Mouse (Mus musculus) neural tube, embryonic 13.5 days (tissue): ENCODE results near the gene Ltbp2. TPM values are rescaled to one million over a fixed set of nuclear protein-coding genes. Genes with fewer than 3 reads are reported as not detected.

ENCODE experiments used
- ATAC-seq: fragments of 200-750 bp; cut with Nextera tagmentation; 2 replicates; pipeline ENCODE4 v1.8.0; 2017; ENCODE audit warnings: low read depth, mild to moderate bottlenecking, moderate TSS enrichment, moderate library complexity
- H3K27ac ChIP-seq: fragments of 300-500 bp; sonication (generic); replicated peaks from 2 replicates; pipeline ENCODE4 v1.5.1; 2015; ENCODE audit warnings: moderate library complexity, mild to moderate bottlenecking, inconsistent platforms
- H3K27me3 ChIP-seq: fragments of 300-500 bp; sonication (generic); 2 replicates; pipeline ENCODE4 v1.6.1; 2015; ENCODE audit warnings: mild to moderate bottlenecking, inconsistent platforms
- H3K36me3 ChIP-seq: fragments of 300-500 bp; sonication (generic); 2 replicates; pipeline ENCODE4 v1.6.1; 2015; ENCODE audit warnings: mild to moderate bottlenecking, inconsistent platforms
- H3K4me1 ChIP-seq: fragments of 300-500 bp; sonication (generic); replicated peaks from 2 replicates; pipeline ENCODE4 v1.6.1; 2015; ENCODE audit warnings: inconsistent platforms
- H3K4me2 ChIP-seq: fragments of 300-500 bp; sonication (generic); 2 replicates; pipeline ENCODE4 v1.6.1; 2015; ENCODE audit warnings: inconsistent platforms, mild to moderate bottlenecking, moderate library complexity
- H3K4me3 ChIP-seq: fragments of 300-500 bp; sonication (generic); 2 replicates; pipeline ENCODE4 v1.5.1; 2015; ENCODE audit warnings: mild to moderate bottlenecking, inconsistent platforms
- H3K9ac ChIP-seq: fragments of 300-500 bp; sonication (generic); 2 replicates; pipeline ENCODE4 v1.6.1; 2015; ENCODE audit warnings: moderate library complexity, mild to moderate bottlenecking, inconsistent platforms
- H3K9me3 ChIP-seq: fragments of 300-500 bp; sonication (generic); 2 replicates; pipeline ENCODE4 v1.6.1; 2016; ENCODE audit warnings: inconsistent platforms
- WGBS: fragments of 180-500 bp; shearing (Covaris S2); methylation state at CpG from one replicate; pipeline ENCODE4 v1.1.7; 2015; 5-methylcytosine and 5-hydroxymethylcytosine counted together
- polyA plus RNA-seq: library from polyadenylated mRNA; unstranded; fragments of >200 nt; fragmentation: Nextera tagmentation; extraction: Ambion mirVana; gene quantifications from 2 replicates; pipeline ENCODE4 v1.2.1, GENCODE M21; 2015

Ltbp2 gene
- polyA plus RNA-seq, 1 experiment from 2014 or later: 0.08 TPM

DNA sequence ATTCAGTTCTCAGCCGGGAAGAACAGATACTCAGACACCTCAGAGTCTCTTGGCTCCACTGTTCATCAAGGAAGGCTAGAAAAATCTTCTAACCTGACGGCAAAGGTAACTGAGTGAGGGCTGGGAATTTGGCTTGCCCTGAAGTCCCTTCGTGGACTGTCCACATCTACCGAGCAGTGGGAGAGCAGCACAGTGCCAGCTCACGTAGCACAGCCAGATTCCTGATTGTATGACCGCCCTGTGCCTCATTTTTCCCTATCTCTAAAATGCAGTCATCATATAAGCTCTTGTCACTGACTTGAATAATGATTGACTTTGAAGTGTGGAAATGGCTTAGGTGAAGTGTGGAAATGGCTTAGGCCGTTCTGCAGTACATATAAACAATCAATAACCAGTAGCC is 28.1 kb upstream of the Ltbp2 start:
- Histone ChIP-seq H3K4me2 (no peak overlapping the region), H3K36me3 (no peaks in the 10 kb centered on the region), H3K4me3 (no peak overlapping the region), H3K9me3 (no peaks in the 10 kb centered on the region), H3K9ac (no peak overlapping the region), H3K4me1 (peaks cover 8% of the 10 kb centered on the region; the same call in 1 of the 2 replicates), H3K27ac (no peak overlapping the region), H3K27me3 (no peaks in the 10 kb centered on the region)
- WGBS: 81% methylated on average over 7 of the region's 7 CpGs
- ATAC-seq: no peak

DNA sequence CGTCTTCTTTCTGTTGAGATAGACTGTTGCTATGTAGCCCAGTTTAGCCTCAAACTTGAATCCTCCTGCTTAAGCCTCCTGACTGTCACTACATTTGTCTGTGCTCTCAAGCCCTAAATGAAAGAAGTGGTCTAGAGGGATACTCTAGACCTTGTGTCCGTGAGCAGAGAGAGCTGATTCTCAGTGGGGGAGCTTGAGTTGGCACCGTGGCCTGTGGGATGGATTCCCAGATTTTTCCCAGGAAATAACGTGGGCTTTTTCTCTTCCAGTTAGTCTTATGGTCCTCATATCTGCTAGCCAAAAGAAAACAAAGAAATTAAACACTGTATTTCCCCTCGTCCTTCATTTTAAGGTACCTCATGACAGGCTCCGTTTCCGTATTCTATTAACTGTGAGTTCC is 24.0 kb upstream of the Ltbp2 start:
- H3K9ac ChIP-seq: no peak overlapping the region
- H3K4me2 ChIP-seq: no peak overlapping the region
- H3K4me3 ChIP-seq: no peak overlapping the region
- H3K36me3 ChIP-seq: no peaks in the 10 kb centered on the region
- H3K27me3 ChIP-seq: no peaks in the 10 kb centered on the region
- no peak overlapping the region for H3K27ac ChIP-seq
- no peaks in the 10 kb centered on the region for H3K4me1 ChIP-seq
- no peaks in the 10 kb centered on the region for H3K9me3 ChIP-seq
- 79% methylated on average over 7 of the region's 7 CpGs for WGBS
- ATAC-seq: no peak

DNA sequence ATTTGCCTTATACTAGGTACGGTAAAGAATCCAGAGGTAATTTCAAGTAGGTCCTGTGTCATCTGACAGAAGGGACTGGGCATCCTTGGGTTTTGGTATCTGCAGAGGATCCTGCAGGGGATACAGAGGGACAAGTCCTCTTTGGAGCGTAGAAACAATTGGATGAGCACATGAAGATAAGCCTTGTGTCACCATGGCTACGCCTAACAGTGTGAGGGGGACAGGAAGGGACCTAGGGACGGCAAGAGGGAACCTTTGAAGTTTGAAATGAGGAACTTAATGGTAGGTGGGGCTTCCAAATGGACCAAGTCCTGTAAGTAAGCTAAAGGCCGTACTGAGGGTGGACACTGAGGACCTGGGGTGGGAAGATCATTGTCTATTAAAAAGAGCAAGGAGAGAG is 21.0 kb upstream of the Ltbp2 start:
- Histone ChIP-seq H3K27me3 (no peaks in the 10 kb centered on the region), H3K4me2 (no peak overlapping the region), H3K36me3 (no peaks in the 10 kb centered on the region), H3K4me1 (no peaks in the 10 kb centered on the region), H3K9ac (no peak overlapping the region), H3K4me3 (no peak overlapping the region), H3K27ac (no peak overlapping the region), H3K9me3 (no peaks in the 10 kb centered on the region)
- no peak for ATAC-seq
- 77% methylated on average over 5 of the region's 5 CpGs for WGBS

DNA sequence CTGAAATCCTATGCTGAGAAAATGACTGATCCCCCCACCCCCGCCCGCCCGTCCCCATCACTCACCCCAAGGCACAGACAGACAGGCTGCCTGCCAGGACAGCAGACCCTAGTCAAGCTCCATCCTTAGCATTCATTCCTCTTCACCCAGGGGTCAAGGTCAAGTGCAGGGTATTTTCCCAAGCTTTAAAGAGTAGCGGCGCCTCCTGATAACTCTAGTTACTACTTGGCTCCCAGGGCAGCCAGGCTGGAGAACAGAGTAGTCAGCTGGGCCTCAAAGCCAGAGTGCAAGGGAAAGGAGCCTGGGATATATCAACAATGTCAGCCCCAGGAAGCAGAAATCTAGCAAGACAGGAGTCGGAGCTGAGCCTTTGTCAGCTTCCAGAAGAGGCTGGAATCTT is 19.9 kb upstream of the Ltbp2 start:
- Histone ChIP-seq H3K4me3 (no peak overlapping the region), H3K27me3 (no peaks in the 10 kb centered on the region), H3K36me3 (no peaks in the 10 kb centered on the region), H3K4me1 (no peaks in the 10 kb centered on the region), H3K9ac (no peak overlapping the region), H3K4me2 (no peak overlapping the region), H3K9me3 (no peaks in the 10 kb centered on the region), H3K27ac (no peak overlapping the region)
- ATAC-seq: no peak
- 85% methylated on average over 6 of the region's 6 CpGs for WGBS

DNA sequence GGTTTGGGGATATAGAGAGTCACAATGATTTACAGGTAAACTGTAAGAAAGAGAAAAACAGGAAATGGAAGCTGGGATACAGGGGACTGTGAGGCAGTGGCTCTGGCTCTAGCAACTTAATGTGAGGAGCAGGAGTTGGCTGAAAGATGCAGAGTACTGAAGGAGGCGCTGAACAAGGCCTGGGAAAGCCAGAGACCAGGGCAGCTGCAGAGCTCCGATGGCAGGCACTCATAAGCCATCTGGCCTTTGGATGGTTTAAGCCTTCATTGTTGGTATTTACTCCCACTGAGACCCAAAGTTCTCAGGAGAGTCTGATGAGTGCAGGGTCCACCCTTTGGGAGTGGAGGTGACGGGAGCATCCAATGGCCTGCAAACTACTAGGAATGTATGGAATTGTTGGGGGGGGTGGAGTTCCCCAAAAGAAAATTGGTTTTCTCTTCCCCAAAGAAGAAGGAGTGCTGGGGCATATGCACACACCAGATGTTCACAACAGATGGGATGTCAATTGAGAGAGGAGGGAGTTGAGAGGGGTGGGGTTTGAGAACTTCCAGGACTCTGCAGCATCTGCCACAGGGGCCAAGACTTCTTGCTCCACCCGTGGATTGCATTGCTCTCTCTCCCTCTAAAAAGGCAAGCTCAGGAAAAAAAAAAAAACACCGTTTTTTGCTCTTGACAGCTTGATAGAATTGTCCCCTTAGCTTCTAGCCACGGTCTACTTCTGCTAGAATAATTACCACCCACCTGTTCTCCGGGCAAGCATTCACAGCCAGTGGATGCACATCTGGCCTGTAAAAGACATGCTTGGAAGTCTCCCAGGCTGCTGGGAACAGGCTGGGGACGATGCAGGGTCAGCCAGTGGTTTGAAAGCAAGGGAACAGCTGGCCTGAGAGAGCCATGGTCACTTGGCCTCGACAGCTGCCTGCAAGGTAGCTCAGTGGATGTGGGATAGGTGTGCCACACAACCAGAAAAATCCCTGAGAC is 17.6 kb upstream of the Ltbp2 start:
- no peak for ATAC-seq
- no peak overlapping the region for H3K4me2 ChIP-seq
- H3K36me3 ChIP-seq: no peaks in the 10 kb centered on the region
- H3K9ac ChIP-seq: no peak overlapping the region
- H3K4me1 ChIP-seq: no peaks in the 10 kb centered on the region
- H3K9me3 ChIP-seq: no peaks in the 10 kb centered on the region
- 52% methylated on average over 9 of the region's 9 CpGs for WGBS
- H3K4me3 ChIP-seq: no peak overlapping the region
- no peaks in the 10 kb centered on the region for H3K27me3 ChIP-seq
- H3K27ac ChIP-seq: no peak overlapping the region

DNA sequence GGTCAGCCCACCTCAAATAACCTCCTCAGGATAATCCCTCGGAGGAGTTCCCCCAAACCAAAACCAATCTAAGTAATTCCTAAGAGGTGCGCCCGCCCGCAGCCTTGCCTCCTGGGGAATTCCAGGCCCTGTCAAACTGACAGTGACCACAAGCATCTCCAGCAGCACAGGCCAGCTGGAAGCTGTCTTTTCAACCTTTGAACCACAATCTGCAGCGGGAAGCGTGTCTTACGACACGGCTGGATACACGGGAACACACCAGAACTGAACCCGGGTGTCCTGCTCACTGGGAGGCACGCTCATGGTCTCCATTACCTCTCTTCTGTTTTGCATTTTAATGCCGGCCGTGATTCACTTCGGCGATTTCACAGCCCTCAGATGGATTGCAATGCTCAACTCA is 14.0 kb upstream of the Ltbp2 start:
- 70% methylated on average over 15 of the region's 15 CpGs for WGBS

DNA sequence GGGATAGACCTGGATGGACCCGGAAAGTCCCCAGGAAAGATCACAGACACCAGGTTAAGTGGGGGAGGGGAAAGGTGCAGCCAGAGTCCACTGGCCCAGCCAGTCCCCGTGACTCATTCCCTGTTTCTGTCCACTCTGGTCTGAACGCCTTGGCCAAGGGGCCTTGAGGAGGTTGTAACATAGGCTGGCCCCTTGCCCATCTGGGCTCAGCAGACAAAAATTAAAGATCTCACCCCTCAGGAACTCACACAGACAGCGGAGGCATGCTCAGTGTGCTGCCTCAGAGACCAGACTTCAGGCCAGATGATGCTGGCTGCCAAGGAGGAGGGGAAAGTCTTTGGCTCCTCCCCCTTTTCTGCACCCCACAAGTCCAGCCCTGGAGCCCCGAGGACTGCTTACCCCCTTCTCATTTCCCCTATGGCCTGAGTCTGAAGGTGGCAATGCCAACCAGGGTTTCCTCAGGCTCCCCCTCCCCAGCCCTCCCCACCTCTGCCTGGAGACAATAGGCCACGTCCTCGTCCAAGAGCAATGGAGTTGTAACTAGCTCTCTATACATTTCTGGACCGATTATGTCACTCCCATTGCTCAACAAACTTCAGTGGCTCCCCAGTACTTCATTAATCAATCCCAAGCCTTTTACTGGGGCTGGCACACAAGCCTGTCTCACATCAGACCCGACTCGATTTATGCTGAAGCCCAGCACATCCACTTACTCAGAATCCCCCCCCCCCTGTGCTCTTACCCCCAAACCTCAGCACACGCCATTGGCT is 9.0 kb upstream of the Ltbp2 start:
- WGBS: 76% methylated on average over 11 of the region's 11 CpGs

More for the DNA sequence above, 14.0 kb upstream of the Ltbp2 start:
- no peak overlapping the region for H3K4me2 ChIP-seq
- no peak for ATAC-seq
- no peaks in the 10 kb centered on the region for H3K36me3 ChIP-seq
- no peaks in the 10 kb centered on the region for H3K9me3 ChIP-seq
- H3K27ac ChIP-seq: no peak overlapping the region
- H3K4me1 ChIP-seq: no peaks in the 10 kb centered on the region
- no peak overlapping the region for H3K4me3 ChIP-seq
- no peak overlapping the region for H3K9ac ChIP-seq
- H3K27me3 ChIP-seq: no peaks in the 10 kb centered on the region

DNA sequence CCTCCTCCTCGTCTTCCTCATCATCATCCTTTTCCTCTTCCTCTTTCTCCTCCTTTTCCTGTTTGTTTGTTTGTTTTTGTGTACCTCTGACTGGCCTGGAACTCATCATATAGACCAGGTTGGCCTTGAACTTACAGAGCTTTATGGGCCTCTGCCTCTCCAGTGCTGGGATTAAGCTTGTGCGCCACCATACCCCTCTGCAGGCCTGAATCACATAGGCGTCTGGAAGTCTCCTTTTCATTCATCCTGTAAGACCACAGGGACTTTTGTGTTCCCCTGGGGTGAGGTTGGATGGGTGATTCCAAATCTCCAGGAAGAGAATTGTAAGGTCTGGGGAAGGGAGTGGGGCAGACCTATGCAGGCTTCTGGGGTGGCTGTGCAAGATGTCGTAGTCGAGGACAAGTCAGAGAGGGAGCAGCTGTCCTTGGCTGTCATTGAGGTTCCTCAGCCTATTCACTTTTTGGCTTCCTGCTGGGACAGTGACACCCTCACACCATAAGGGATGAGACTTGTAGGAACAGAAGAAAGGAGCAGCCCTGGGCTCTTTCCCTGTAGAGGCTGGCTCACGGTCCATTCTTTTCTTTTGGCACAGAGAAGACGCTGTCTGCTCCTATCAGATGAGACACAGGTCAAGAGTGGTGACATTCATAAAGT is 8.2 kb upstream of the Ltbp2 start:
- Histone ChIP-seq H3K27ac (no peak overlapping the region), H3K4me3 (no peak overlapping the region), H3K4me1 (no peaks in the 10 kb centered on the region), H3K36me3 (no peaks in the 10 kb centered on the region), H3K27me3 (peaks cover 17% of the 10 kb centered on the region), H3K4me2 (no peak overlapping the region), H3K9me3 (no peaks in the 10 kb centered on the region), H3K9ac (no peak overlapping the region)
- no peak for ATAC-seq
- 85% methylated on average over 7 of the region's 7 CpGs for WGBS

More for the DNA sequence above, 9.0 kb upstream of the Ltbp2 start:
- Histone ChIP-seq H3K36me3 (no peaks in the 10 kb centered on the region), H3K4me1 (no peaks in the 10 kb centered on the region), H3K27me3 (peaks cover 14% of the 10 kb centered on the region), H3K9ac (no peak overlapping the region), H3K4me2 (no peak overlapping the region), H3K27ac (no peak overlapping the region), H3K9me3 (no peaks in the 10 kb centered on the region), H3K4me3 (no peak overlapping the region)
- no peak for ATAC-seq

DNA sequence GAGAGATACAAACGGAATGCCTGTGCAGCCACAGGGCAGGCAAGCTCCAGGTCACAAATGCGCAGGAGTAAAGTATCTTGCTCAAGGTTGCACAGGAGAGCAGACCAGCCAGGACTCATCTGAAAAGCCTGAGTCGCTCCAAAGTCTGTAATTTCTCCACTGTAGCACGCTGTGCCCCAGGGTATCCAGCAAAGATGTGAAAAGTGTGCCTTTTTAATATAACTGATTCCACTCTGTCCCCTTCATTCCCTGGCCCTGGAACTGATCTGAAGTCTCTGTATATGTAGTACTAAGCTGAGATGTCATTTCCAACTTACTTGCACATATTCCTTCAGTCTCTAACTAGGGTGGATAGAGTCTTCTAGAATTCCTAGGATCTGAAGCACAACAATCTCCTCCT is 6.5 kb upstream of the Ltbp2 start:
- Histone ChIP-seq H3K36me3 (no peaks in the 10 kb centered on the region), H3K9me3 (no peaks in the 10 kb centered on the region), H3K27ac (no peak overlapping the region), H3K9ac (no peak overlapping the region), H3K4me3 (no peak overlapping the region), H3K4me2 (no peak overlapping the region), H3K27me3 (peaks cover 30% of the 10 kb centered on the region), H3K4me1 (no peaks in the 10 kb centered on the region)
- 86% methylated on average over 4 of the region's 4 CpGs for WGBS
- no peak for ATAC-seq

DNA sequence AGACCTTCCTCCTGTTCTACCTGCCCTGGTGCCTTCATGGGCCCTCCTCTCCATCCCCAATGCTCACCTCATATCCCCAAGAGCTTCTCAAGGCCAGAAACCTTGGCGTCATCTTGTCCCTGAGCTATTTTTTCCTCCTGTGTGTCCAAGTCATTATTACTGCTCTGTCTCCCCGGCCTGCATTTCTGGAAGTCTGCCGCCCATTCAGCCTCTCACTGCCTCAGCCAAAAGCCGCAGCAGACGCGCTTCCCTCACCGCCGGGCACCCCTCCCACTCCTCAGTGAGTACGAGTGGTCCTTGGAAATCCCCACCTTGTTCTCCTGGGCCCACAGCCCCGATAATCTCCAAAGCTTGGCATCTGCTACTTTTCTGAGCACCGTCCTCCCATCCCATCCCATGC is 3.8 kb upstream of the Ltbp2 start:
- Histone ChIP-seq H3K27ac (no peak overlapping the region), H3K27me3 (peaks cover 57% of the 10 kb centered on the region), H3K9ac (no peak overlapping the region), H3K4me1 (peaks cover 15% of the 10 kb centered on the region), H3K4me2 (no peak overlapping the region), H3K36me3 (no peaks in the 10 kb centered on the region), H3K4me3 (no peak overlapping the region), H3K9me3 (no peaks in the 10 kb centered on the region)
- no peak for ATAC-seq
- WGBS: 67% methylated on average over 11 of the region's 11 CpGs

DNA sequence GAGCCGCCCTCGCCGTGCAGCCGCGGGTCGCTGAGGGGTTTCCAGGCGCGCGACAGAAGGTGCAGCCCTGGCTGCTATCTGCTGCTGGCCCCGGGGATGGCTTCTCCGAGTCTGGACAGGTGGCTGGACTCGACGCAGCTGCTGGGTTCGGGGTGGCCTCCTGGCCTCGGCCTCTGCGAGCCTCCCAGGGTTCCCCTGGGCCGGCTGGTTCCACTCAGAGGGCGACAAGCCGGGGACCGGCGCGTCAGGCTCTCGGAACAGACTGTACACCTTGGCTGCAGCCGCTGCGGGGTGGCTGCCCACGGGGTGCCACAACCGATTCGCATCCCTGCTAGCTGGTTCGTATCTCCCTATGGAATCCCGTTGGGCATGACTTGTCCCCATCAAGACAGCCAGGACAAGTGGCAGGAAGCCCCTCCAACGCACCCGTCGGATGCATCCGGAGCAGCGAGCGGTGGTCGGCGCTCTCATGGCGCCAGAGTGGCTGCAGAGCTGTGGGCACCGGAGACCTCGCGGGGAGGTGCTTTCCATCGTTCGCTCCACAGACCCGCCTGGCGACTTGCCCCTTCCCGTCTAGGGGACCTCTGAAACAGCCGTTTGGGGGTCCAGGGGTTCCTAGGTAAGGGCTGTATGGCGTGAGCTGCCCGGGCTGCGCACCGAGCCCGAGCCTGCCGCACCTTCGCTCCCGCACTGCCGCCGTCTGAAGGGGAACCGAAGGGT is 411 bp downstream of the Ltbp2 start:
- H3K27ac ChIP-seq: no peak overlapping the region
- ATAC-seq: no peak
- peak overlapping the region; percentile 48 for H3K4me2 ChIP-seq
- peaks cover 15% of the 10 kb centered on the region for H3K4me1 ChIP-seq
- no peaks in the 10 kb centered on the region for H3K9me3 ChIP-seq
- 2% methylated on average over 59 of the region's 59 CpGs for WGBS
- H3K4me3 ChIP-seq: peak overlapping the region; percentile 30
- 0 out of 2 replicates have a peak overlapping the region, but pooled peaks have one; percentile 17 for H3K9ac ChIP-seq
- peaks cover 67% of the 10 kb centered on the region for H3K27me3 ChIP-seq
- no peaks in the 10 kb centered on the region for H3K36me3 ChIP-seq
